Mouse (Mus musculus): ENCODE results near the gene Spats1. TPM values are rescaled to one million over a fixed set of nuclear protein-coding genes. Genes with fewer than 3 reads are reported as not detected.

The Spats1 gene
- total RNA-seq, 1 experiment = 8.5 TPM

- H3K9me3 ChIP-seq (ENCODE audit: control insufficient read depth, insufficient read depth, low read depth, low read length) = no peaks in the 10 kb centered on the region
- no peak overlapping the region for H3K27ac ChIP-seq (ENCODE audit: insufficient read depth, low read depth, low read length, poor library complexity, severe bottlenecking)
- no peaks in the 10 kb centered on the region; the same call in 1 of the 2 replicates for H3K36me3 ChIP-seq (ENCODE audit: control insufficient read depth, insufficient read depth, low read length, poor library complexity, severe bottlenecking)
- TF ChIP-seq HCFC1 (IDR thresholded peaks at IDR 0.05; ENCODE audit: borderline replicate concordance, insufficient read depth, low read length) (no peak), CHD2 (IDR thresholded peaks at IDR 0.05; ENCODE audit: low read depth, low read length) (no peak), ZNF384 (IDR thresholded peaks at IDR 0.05; ENCODE audit: low read depth, low read length) (no peak), ZC3H11A (IDR thresholded peaks at IDR 0.05; ENCODE audit: borderline replicate concordance, low read depth, low read length) (no peak), MAFK (IDR thresholded peaks at IDR 0.05; ENCODE audit: insufficient read depth, low read depth, low read length) (no peak)
- DNase-seq (ENCODE audit: low read depth, low spot score) = no peak
- no peak overlapping the region for H3K9ac ChIP-seq (ENCODE audit: insufficient read depth, low read depth, low read length, poor library complexity, severe bottlenecking)
- in situ Hi-C loops (cut with MboI; ENCODE audit: low sequenced_read_pairs in 2 of 2, unreplicated experiment in 2 of 2) = no loop called here
- H3K4me3 ChIP-seq (ENCODE audit: insufficient read depth in 1 of 2, low read depth in 1 of 2, low read length in 2 of 2, poor library complexity in 1 of 2, severe bottlenecking in 1 of 2) = no peak overlapping the region
- H3K4me1 ChIP-seq (ENCODE audit: control insufficient read depth in 2 of 2, insufficient read depth in 2 of 2, low read length in 2 of 2, poor library complexity in 1 of 2) = peaks cover 4 to 12% of the 10 kb centered on the region in 2 experiments; a peak in 3 of 4 replicates
These were observed 11.0 kb downstream of the Spats1 start for GRCm38 (mm10) chr17:45464255-45464654.

GRCm38 (mm10) chr17:45462506-45462905 lies 12.7 kb downstream of the Spats1 start:
- no peak overlapping the region for H3K4me3 ChIP-seq (ENCODE audit: insufficient read depth in 1 of 2, low read depth in 1 of 2, low read length in 2 of 2, poor library complexity in 1 of 2, severe bottlenecking in 1 of 2)
- peaks cover 8 to 18% of the 10 kb centered on the region in 2 experiments for H3K4me1 ChIP-seq (ENCODE audit: control insufficient read depth in 2 of 2, insufficient read depth in 2 of 2, low read length in 2 of 2, poor library complexity in 1 of 2)
- no peak for DNase-seq (ENCODE audit: low read depth, low spot score)
- TF ChIP-seq ZC3H11A (IDR thresholded peaks at IDR 0.05; ENCODE audit: borderline replicate concordance, low read depth, low read length) (no peak), HCFC1 (IDR thresholded peaks at IDR 0.05; ENCODE audit: borderline replicate concordance, insufficient read depth, low read length) (no peak), ZNF384 (IDR thresholded peaks at IDR 0.05; ENCODE audit: low read depth, low read length) (no peak), MAFK (IDR thresholded peaks at IDR 0.05; ENCODE audit: insufficient read depth, low read depth, low read length) (no peak), CHD2 (IDR thresholded peaks at IDR 0.05; ENCODE audit: low read depth, low read length) (no peak)
- H3K36me3 ChIP-seq (ENCODE audit: control insufficient read depth, insufficient read depth, low read length, poor library complexity, severe bottlenecking) = no peaks in the 10 kb centered on the region; the same call in 1 of the 2 replicates
- no peaks in the 10 kb centered on the region for H3K9me3 ChIP-seq (ENCODE audit: control insufficient read depth, insufficient read depth, low read depth, low read length)
- in situ Hi-C loops (cut with MboI; ENCODE audit: low sequenced_read_pairs in 2 of 2, unreplicated experiment in 2 of 2) = no loop called here
- no peak overlapping the region; the same call in 1 of the 2 replicates for H3K27ac ChIP-seq (ENCODE audit: insufficient read depth, low read depth, low read length, poor library complexity, severe bottlenecking)
- no peak overlapping the region; the same call in 1 of the 2 replicates for H3K9ac ChIP-seq (ENCODE audit: insufficient read depth, low read depth, low read length, poor library complexity, severe bottlenecking)

- H3K9me3 ChIP-seq (ENCODE audit: control insufficient read depth, insufficient read depth, low read depth, low read length) = no peaks in the 10 kb centered on the region
These were observed 16.2 kb downstream of the Spats1 start for GRCm38 (mm10) chr17:45459062-45459461.

GRCm38 (mm10) chr17:45458516-45458915 lies 16.7 kb downstream of the Spats1 start:
- H3K9ac ChIP-seq (ENCODE audit: insufficient read depth, low read depth, low read length, poor library complexity, severe bottlenecking) = peak overlapping the region; percentile 80
- H3K4me1 ChIP-seq (ENCODE audit: control insufficient read depth in 2 of 2, insufficient read depth in 2 of 2, low read length in 2 of 2, poor library complexity in 1 of 2) = peaks cover 15 to 17% of the 10 kb centered on the region in 2 experiments
- H3K36me3 ChIP-seq (ENCODE audit: control insufficient read depth, insufficient read depth, low read length, poor library complexity, severe bottlenecking) = no peaks in the 10 kb centered on the region; the same call in 1 of the 2 replicates
- no peak for DNase-seq (ENCODE audit: low read depth, low spot score)
- in situ Hi-C loops (cut with MboI; ENCODE audit: low sequenced_read_pairs in 2 of 2, unreplicated experiment in 2 of 2) = no loop called here
- peak overlapping the region; percentile 28 to 56 for H3K4me3 ChIP-seq (ENCODE audit: insufficient read depth in 1 of 2, low read depth in 1 of 2, low read length in 2 of 2, poor library complexity in 1 of 2, severe bottlenecking in 1 of 2)
- TF ChIP-seq MAFK (IDR thresholded peaks at IDR 0.05; ENCODE audit: insufficient read depth, low read depth, low read length) (no peak), CHD2 (IDR thresholded peaks at IDR 0.05; ENCODE audit: low read depth, low read length) (no peak), ZNF384 (IDR thresholded peaks at IDR 0.05; ENCODE audit: low read depth, low read length) (no peak), HCFC1 (IDR thresholded peaks at IDR 0.05; ENCODE audit: borderline replicate concordance, insufficient read depth, low read length) (no peak), ZC3H11A (IDR thresholded peaks at IDR 0.05; ENCODE audit: borderline replicate concordance, low read depth, low read length) (no peak)
- H3K9me3 ChIP-seq (ENCODE audit: control insufficient read depth, insufficient read depth, low read depth, low read length) = no peaks in the 10 kb centered on the region
- peak overlapping the region; percentile 98 for H3K27ac ChIP-seq (ENCODE audit: insufficient read depth, low read depth, low read length, poor library complexity, severe bottlenecking)

More at GRCm38 (mm10) chr17:45459062-45459461, 16.2 kb downstream of the Spats1 start:
- peak overlapping the region; percentile 98 for H3K27ac ChIP-seq (ENCODE audit: insufficient read depth, low read depth, low read length, poor library complexity, severe bottlenecking)
- in situ Hi-C loops (cut with MboI; ENCODE audit: low sequenced_read_pairs in 2 of 2, unreplicated experiment in 2 of 2) = no loop called here
- peaks cover 14 to 17% of the 10 kb centered on the region in 2 experiments for H3K4me1 ChIP-seq (ENCODE audit: control insufficient read depth in 2 of 2, insufficient read depth in 2 of 2, low read length in 2 of 2, poor library complexity in 1 of 2)
- H3K36me3 ChIP-seq (ENCODE audit: control insufficient read depth, insufficient read depth, low read length, poor library complexity, severe bottlenecking) = no peaks in the 10 kb centered on the region; the same call in 1 of the 2 replicates
- peak overlapping the region; percentile 50; the same call in 1 of the 2 replicates for H3K9ac ChIP-seq (ENCODE audit: insufficient read depth, low read depth, low read length, poor library complexity, severe bottlenecking)
- no peak for TF ChIP-seq HCFC1 (IDR thresholded peaks at IDR 0.05; ENCODE audit: borderline replicate concordance, insufficient read depth, low read length)
- TF ChIP-seq ZC3H11A (IDR thresholded peaks at IDR 0.05; ENCODE audit: borderline replicate concordance, low read depth, low read length) = no peak
- no peak for TF ChIP-seq MAFK (IDR thresholded peaks at IDR 0.05; ENCODE audit: insufficient read depth, low read depth, low read length)
- no peak for TF ChIP-seq CHD2 (IDR thresholded peaks at IDR 0.05; ENCODE audit: low read depth, low read length)
- TF ChIP-seq ZNF384 (IDR thresholded peaks at IDR 0.05; ENCODE audit: low read depth, low read length) = no peak
- DNase-seq (ENCODE audit: low read depth, low spot score) = no peak
- peak overlapping the region in 1 of 2 experiments; percentile 56; a peak in 2 of 4 replicates for H3K4me3 ChIP-seq (ENCODE audit: insufficient read depth in 1 of 2, low read depth in 1 of 2, low read length in 2 of 2, poor library complexity in 1 of 2, severe bottlenecking in 1 of 2)
